Mouse (Mus musculus): ENCODE results near the gene Ly6g6e. TPM values are rescaled to one million over a fixed set of nuclear protein-coding genes. Genes with fewer than 3 reads are reported as not detected.
"Not testable (repeated sequence)": the region's sequence is repeated elsewhere in the genome, so short reads cannot be mapped to it uniquely, and the experiment has no call there.

Ly6g6e gene
- polyA plus RNA-seq, 1 experiment from 2014 or later, result 0.19 TPM

DNA sequence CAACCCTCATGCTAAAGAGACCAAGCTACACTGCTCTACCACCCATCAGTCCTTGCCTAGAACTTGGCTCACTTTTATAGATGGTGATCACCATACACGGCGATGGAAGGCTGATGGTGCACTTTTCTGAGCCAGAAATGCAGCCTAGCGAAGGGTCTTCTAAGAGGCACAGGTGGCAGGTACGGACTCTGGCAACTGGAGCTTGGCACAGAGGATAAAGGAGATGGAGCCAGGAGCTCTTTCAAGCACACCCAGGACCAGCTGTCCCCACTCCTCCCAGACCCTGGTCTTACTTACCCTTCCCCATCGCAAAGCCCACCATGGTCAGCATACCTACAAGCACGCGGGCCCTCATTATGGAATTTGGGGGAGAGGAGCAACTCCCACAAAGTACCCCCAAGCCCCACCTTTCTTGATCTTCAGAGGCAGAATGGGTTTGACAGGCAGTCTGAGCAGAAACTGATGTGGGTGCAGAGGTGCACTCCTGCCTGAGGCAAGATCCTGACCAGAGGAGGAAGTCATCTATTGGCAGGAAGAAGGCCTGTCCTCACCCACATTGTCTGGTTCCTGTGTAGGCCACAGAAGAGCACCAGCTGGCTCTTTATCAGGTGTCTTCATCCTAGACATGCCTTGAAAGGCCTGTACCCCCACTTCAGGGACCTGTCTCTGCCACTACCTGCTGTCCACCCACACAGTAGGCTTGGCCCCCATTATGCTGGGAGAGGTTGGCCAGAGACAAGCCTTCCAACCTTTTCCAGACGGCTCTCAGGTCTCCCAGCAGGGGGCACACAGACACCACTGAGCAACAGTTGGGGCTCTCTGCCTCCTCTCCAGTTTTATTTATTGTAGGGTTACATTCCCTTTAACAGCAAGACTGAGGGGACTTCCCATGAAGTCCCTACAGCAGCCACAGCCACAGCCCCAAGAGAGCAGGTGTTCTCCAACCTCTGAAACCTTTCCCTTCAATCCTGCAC, 38.6 kb downstream of the Ly6g6e start, which contains the start of gene Ly6g5b:
TSS of gene Ly6g5b (minus strand) at position 383 of the 974 bp plus-strand sequence.
- WGBS (ENCODE audit: insufficient replicate concordance), result 75% methylated on average over 8 of the region's 8 CpGs
- H3K27ac ChIP-seq (ENCODE audit: low read depth), result no peak within 1 kb of the TSS
- TF ChIP-seq EP300 (IDR thresholded peaks at IDR 0.05; ENCODE audit: low read depth), result no peak
- TF ChIP-seq CTCF (IDR thresholded peaks at IDR 0.05; ENCODE audit: low read depth), result peak; percentile 75
- no peaks in the 10 kb centered on the region for H3K9me3 ChIP-seq (ENCODE audit: low read length)
- H3K27me3 ChIP-seq (ENCODE audit: insufficient read depth, low read length), result no peaks in the 10 kb centered on the region
- H3K36me3 ChIP-seq (replicated peaks; ENCODE audit: insufficient read depth, low read length), result peaks cover 32% of the 10 kb centered on the region
- ATAC-seq (no peak; the same call in 1 of the 2 replicates), DNase-seq (peak; percentile 63)
- no peak within 1 kb of the TSS for H3K4me3 ChIP-seq (ENCODE audit: low read depth, low read length)
- no peak within 1 kb of the TSS for H3K4me2 ChIP-seq (ENCODE audit: low read depth, low read length)
- 0 out of 2 replicates have a peak, but pooled peaks cover 3% of the 10 kb centered on the region for H3K4me1 ChIP-seq (ENCODE audit: insufficient read depth)
- H3K9ac ChIP-seq (replicated peaks), result no peak within 1 kb of the TSS

DNA sequence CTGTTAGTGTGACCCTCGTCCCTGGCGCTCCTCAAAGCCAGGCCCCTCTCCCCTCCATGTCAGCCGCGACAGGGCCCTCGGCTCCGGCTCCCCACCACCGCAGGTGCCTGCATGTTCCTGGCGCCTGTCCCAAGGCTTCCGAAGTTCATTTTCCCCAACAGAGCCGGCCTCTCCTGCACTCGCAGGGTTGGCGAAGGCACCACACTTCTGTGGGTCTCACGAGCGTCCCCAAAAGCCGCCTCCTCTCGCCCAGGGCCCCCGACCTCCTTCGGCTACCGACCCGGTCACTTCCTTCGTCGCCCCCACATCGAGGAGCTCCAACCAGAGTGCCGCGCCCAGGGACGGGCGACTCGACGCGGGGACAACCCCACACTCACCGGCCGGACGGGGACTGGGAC, 44.0 kb downstream of the Ly6g6e start:
- ATAC-seq (peak; percentile 10), DNase-seq (no peak)
- Histone ChIP-seq H3K36me3 (replicated peaks; ENCODE audit: insufficient read depth, low read length) (peaks cover 33% of the 10 kb centered on the region), H3K9me3 (ENCODE audit: low read length) (no peaks in the 10 kb centered on the region), H3K27me3 (ENCODE audit: insufficient read depth, low read length) (no peaks in the 10 kb centered on the region), H3K9ac (replicated peaks) (peak overlapping the region; percentile 89), H3K27ac (ENCODE audit: low read depth) (peak overlapping the region; percentile 63), H3K4me2 (ENCODE audit: low read depth, low read length) (peak overlapping the region; percentile 84), H3K4me1 (ENCODE audit: insufficient read depth) (peaks cover 17% of the 10 kb centered on the region), H3K4me3 (ENCODE audit: low read depth, low read length) (peak overlapping the region; percentile 88)
- WGBS (ENCODE audit: insufficient replicate concordance), result under 1% methylated on average over 33 of the region's 33 CpGs
- TF ChIP-seq EP300 (IDR thresholded peaks at IDR 0.05; ENCODE audit: low read depth) (no peak), CTCF (IDR thresholded peaks at IDR 0.05; ENCODE audit: low read depth) (no peak)

DNA sequence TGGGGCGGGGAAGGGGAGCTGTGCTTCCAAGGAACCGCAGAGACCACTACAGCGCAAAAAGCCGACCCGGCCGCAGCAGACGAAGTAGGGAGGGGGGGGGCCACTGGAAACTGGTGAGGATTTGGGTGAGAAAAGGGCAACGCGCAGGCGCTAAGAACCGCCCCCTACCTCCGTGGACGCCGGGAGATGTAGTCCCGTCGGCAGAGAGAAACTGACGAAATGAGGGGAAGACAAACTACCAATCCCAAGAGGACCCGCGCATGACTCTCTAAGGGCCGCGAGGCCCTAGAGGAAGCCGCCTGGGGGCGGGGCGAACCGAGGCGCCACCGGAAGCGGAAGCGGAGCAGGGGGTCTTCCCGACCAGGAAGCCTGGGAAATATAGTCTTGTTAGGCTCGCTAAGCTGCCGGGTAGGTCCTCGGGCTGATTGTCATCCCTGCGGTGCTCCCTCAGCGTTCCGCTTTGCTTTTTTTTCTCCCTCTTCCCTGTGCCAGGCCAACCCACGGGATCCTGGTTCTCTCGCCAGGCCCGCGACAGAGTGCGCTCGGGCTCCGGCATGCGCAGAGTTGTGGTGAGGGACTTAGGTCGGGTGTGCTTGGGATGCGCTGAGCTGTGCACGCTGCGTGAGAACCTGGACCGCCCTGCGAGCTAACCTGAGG, 44.6 kb downstream of the Ly6g6e start, which contains the start of gene Gpank1:
TSS of gene Gpank1 (plus strand) at position 313 of the 657 bp plus-strand sequence.
- no peaks in the 10 kb centered on the region for H3K9me3 ChIP-seq (ENCODE audit: low read length)
- peak within 1 kb of the TSS; percentile 88 for H3K4me3 ChIP-seq (ENCODE audit: low read depth, low read length)
- WGBS (ENCODE audit: insufficient replicate concordance), result under 1% methylated on average over 46 of the region's 50 CpGs
- H3K4me1 ChIP-seq (ENCODE audit: insufficient read depth), result peaks cover 18% of the 10 kb centered on the region
- H3K36me3 ChIP-seq (replicated peaks; ENCODE audit: insufficient read depth, low read length), result peaks cover 28% of the 10 kb centered on the region
- peak; percentile 96 for DNase-seq
- H3K4me2 ChIP-seq (ENCODE audit: low read depth, low read length), result peak within 1 kb of the TSS; percentile 93
- peak within 1 kb of the TSS; percentile 93 for H3K27ac ChIP-seq (ENCODE audit: low read depth)
- peak within 1 kb of the TSS; percentile 89 for H3K9ac ChIP-seq (replicated peaks)
- no peaks in the 10 kb centered on the region for H3K27me3 ChIP-seq (ENCODE audit: insufficient read depth, low read length)
- ATAC-seq, result peak; percentile 94
- TF ChIP-seq EP300 (IDR thresholded peaks at IDR 0.05; ENCODE audit: low read depth) (peak; percentile 58; the same call in 1 of the 2 replicates), CTCF (IDR thresholded peaks at IDR 0.05; ENCODE audit: low read depth) (no peak)

DNA sequence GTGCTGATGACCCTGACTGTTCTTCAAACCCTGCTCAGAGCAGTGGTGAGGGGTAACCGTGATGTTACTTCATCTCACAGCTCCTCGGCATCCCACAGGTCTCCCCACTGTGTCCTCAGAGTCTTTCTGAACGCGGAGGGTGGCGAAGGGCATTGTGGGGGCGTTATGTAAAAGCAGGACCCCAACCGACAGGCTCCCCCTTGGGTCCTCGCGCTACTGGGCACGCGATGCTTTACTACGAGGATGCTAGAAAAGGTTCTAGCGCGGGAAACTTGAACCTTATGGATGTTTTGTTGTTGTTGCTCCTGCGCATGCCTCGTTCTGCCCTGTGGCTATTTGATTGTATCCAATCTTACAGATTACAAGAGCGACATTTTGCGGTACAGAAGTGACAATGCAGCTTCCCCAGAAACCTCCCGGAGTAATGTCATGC, 45.2 kb downstream of the Ly6g6e start, which contains the start of gene Csnk2b:
TSS of gene Csnk2b (minus strand) at position 183 of the 433 bp plus-strand sequence.
- Histone ChIP-seq H3K27ac (ENCODE audit: low read depth) (peak within 1 kb of the TSS; percentile 93), H3K4me1 (ENCODE audit: insufficient read depth) (peaks cover 22% of the 10 kb centered on the region), H3K9ac (replicated peaks) (peak within 1 kb of the TSS; percentile 89), H3K4me2 (ENCODE audit: low read depth, low read length) (peak within 1 kb of the TSS; percentile 93), H3K4me3 (ENCODE audit: low read depth, low read length) (peak within 1 kb of the TSS; percentile 88), H3K9me3 (ENCODE audit: low read length) (no peaks in the 10 kb centered on the region), H3K36me3 (replicated peaks; ENCODE audit: insufficient read depth, low read length) (peaks cover 25% of the 10 kb centered on the region), H3K27me3 (ENCODE audit: insufficient read depth, low read length) (no peaks in the 10 kb centered on the region)
- peak; percentile 48 for DNase-seq
- WGBS (ENCODE audit: insufficient replicate concordance), result under 1% methylated on average over 19 of the region's 19 CpGs
- TF ChIP-seq EP300 (IDR thresholded peaks at IDR 0.05; ENCODE audit: low read depth) (no peak), CTCF (IDR thresholded peaks at IDR 0.05; ENCODE audit: low read depth) (peak; percentile 46)
- ATAC-seq, result peak; percentile 1; the same call in 1 of the 2 replicates

DNA sequence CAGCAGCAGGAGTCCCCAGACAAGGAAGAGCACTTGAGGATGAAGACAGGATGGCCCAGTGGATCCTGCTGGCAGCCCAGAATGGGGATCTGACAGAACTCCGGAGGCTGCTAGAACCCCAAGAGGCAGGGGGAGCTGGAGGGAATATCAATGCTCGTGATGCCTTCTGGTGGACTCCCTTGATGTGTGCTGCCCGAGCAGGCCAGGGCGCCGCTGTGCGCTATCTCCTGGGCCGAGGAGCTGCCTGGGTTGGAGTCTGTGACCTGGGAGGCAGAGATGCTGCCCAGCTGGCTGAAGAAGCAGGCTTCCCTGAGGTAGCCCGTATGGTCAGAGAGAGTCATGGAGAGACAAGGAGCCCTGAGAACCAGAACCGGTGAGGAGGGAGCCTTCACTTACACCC, 46.6 kb downstream of the Ly6g6e start:
- not testable (repeated sequence) for H3K9ac ChIP-seq (replicated peaks)

DNA sequence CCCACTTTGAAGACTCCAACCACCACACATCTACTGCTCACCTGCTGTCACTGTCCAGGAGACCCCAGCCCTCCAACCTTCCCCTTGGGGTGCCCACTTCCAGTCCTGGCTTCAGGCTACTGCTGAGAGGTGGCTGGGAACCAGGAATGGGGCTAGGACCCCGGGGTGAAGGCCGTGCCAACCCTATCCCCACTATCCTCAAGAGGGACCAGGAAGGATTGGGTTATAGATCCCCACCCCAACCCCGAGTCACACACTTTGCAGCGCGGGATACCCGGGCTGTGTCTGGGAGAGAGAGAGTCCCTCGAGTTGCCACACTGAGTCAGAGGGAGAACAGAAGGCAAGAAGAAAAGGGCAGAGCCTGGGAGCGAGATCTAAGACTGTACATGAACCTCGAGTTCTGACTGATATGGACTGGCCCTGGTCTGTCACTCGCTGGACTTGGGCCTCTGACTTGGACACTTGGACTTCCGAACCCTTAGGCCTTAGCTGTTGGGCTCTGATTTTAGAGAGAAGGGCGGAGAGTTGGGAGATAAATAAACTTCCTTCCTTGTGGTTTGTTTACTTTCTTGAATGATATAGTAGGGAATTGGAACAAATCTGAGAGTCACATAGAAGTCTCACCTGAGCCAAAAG, 47.7 kb downstream of the Ly6g6e start:
- H3K4me3 ChIP-seq (ENCODE audit: low read depth, low read length); H3K9me3 ChIP-seq (ENCODE audit: low read length); H3K4me2 ChIP-seq (ENCODE audit: low read depth, low read length); H3K27me3 ChIP-seq (ENCODE audit: insufficient read depth, low read length); ATAC-seq; H3K27ac ChIP-seq (ENCODE audit: low read depth); DNase-seq; H3K9ac ChIP-seq (replicated peaks): not testable (repeated sequence)
- peaks cover 35% of the 10 kb centered on the region for H3K4me1 ChIP-seq (ENCODE audit: insufficient read depth)
- peaks cover 15% of the 10 kb centered on the region for H3K36me3 ChIP-seq (replicated peaks; ENCODE audit: insufficient read depth, low read length)
- WGBS (ENCODE audit: insufficient replicate concordance), result 89% methylated on average over 12 of the region's 12 CpGs

More for the DNA sequence above, 46.6 kb downstream of the Ly6g6e start:
- not testable (repeated sequence) for DNase-seq; H3K27ac ChIP-seq (ENCODE audit: low read depth); H3K9me3 ChIP-seq (ENCODE audit: low read length); H3K4me3 ChIP-seq (ENCODE audit: low read depth, low read length); H3K27me3 ChIP-seq (ENCODE audit: insufficient read depth, low read length); H3K4me2 ChIP-seq (ENCODE audit: low read depth, low read length); ATAC-seq
- Histone ChIP-seq H3K4me1 (ENCODE audit: insufficient read depth) (peaks cover 32% of the 10 kb centered on the region), H3K36me3 (replicated peaks; ENCODE audit: insufficient read depth, low read length) (peaks cover 19% of the 10 kb centered on the region)
- WGBS (ENCODE audit: insufficient replicate concordance), result 89% methylated on average over 9 of the region's 9 CpGs
